Mouse (Mus musculus) cortical plate, adult 2 months (tissue): Measurements from ENCODE around the gene Camk1d.

Experiments
- CTCF ChIP-seq: fragments of 200-500 bp; IDR thresholded peaks from 2 replicates; pipeline ENCODE4 v1.5.1; 2011; ENCODE audit warnings: mild to moderate bottlenecking, control low read depth, low read length; ENCODE audit not compliant: insufficient read depth; ENCODE audit errors: extremely low read depth
- POLR2A ChIP-seq: fragments of 200-500 bp; IDR thresholded peaks from 2 replicates; pipeline ENCODE4 v1.6.1; 2011; ENCODE audit warnings: mild to moderate bottlenecking, low read length, control low read depth; ENCODE audit not compliant: insufficient read depth; ENCODE audit errors: extremely low read depth

DNA sequence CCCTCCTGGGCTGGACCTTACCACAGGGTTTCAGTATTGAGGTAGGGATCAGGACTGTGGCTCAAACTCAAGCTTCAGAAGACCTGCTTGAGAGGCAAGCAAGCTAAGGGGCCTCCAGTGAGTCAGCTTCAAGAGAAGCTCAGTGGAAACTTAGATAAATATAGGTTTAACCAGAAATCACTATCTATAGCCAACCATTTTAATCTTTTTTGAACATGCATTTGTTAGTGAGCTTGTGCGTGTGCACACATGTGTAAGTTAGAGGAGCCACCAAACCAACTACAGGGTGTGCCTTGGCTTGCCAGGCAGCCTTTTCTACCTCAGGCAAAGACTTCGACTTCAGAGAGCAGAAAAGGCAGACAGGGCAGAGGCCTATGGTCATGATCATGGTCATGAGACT is 200.7 kb downstream of the Camk1d start:
- TF ChIP-seq CTCF: no peak
- no peak for TF ChIP-seq POLR2A
